Mouse (Mus musculus): ENCODE results near the gene Eif3a. TPM values are rescaled to one million over a fixed set of nuclear protein-coding genes. Genes with fewer than 3 reads are reported as not detected.

Gene Eif3a
- polyA plus RNA-seq, 2 experiments = 95.1 to 96.1 TPM

- peak within 1 kb of the TSS; percentile 51 for H3K9ac ChIP-seq (replicated peaks)
- TF ChIP-seq CTCF (IDR thresholded peaks at IDR 0.05; ENCODE audit: low read depth) (no peak), EP300 (IDR thresholded peaks at IDR 0.05; ENCODE audit: low read depth) (no peak)
- under 1% methylated on average over 58 of the region's 58 CpGs for WGBS (ENCODE audit: insufficient replicate concordance)
- H3K4me3 ChIP-seq (ENCODE audit: insufficient read depth in 1 of 2, low read depth in 2 of 2, low read length in 2 of 2) = peak within 1 kb of the TSS; percentile 50 to 70
- DNase-seq (ENCODE audit: low read depth in 3 of 3, low spot score in 3 of 3) (peak; percentile 71 to 78 (median 76)), ATAC-seq (ENCODE audit: insufficient read depth) (peak; percentile 90)
- H3K27ac ChIP-seq = no peak within 1 kb of the TSS
- H3K4me2 ChIP-seq (ENCODE audit: low read depth) = peak within 1 kb of the TSS; percentile 89
- H3K4me1 ChIP-seq (replicated peaks; ENCODE audit: control insufficient read depth in 2 of 2, insufficient read depth in 2 of 2, low read length in 1 of 2) = peaks cover 7 to 8% of the 10 kb centered on the region in 2 experiments
- H3K9me3 ChIP-seq (ENCODE audit: control insufficient read depth, low read length) = no peaks in the 10 kb centered on the region
- H3K36me3 ChIP-seq (replicated peaks; ENCODE audit: control insufficient read depth, insufficient read depth, low read depth) = peaks cover 5% of the 10 kb centered on the region
- H3K27me3 ChIP-seq (ENCODE audit: control insufficient read depth, insufficient read depth, low read length) = peaks cover 13% of the 10 kb centered on the region
Observed at GRCm38 (mm10) chr19:60755438-60756191, 34.8 kb downstream of the Eif3a start, which contains the start of gene Nanos1. Gene Nanos1, plus strand, starts transcription at chr19:60755987.

DNA sequence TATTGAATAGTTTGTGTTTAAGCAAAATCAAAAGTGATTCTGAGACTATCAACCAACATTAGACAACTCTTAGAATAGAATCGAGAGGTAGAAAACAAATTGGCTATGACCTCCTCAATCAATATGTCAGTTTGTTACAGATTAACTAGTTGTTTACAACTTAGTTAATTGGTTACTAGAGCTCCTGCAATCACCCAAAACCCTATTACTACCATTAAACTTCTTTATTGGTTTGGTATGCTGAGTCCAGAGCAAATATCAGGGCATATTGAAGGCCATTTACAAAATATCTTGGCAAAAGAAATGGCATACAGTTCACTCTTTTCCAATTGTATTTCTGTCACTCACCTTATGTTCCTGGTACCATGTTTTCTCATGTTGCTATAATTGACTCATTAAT lies 42.7 kb downstream of the Eif3a start:
- no peak overlapping the region for H3K4me2 ChIP-seq (ENCODE audit: low read depth)
- no peaks in the 10 kb centered on the region for H3K36me3 ChIP-seq (replicated peaks; ENCODE audit: control insufficient read depth, insufficient read depth, low read depth)
- H3K27ac ChIP-seq = no peak overlapping the region
- no peaks in the 10 kb centered on the region for H3K9me3 ChIP-seq (ENCODE audit: control insufficient read depth, low read length)
- no peaks in the 10 kb centered on the region; the same call in 1 of the 2 replicates for H3K27me3 ChIP-seq (ENCODE audit: control insufficient read depth, insufficient read depth, low read length)
- 69% methylated on average over 1 of the region's 1 CpGs for WGBS (ENCODE audit: insufficient replicate concordance)
- H3K9ac ChIP-seq (replicated peaks) = no peak overlapping the region
- ATAC-seq (ENCODE audit: insufficient read depth) (no peak), DNase-seq (ENCODE audit: low read depth in 3 of 3, low spot score in 3 of 3) (no peak)
- peaks cover 13 to 18% of the 10 kb centered on the region in 2 experiments for H3K4me1 ChIP-seq (replicated peaks; ENCODE audit: control insufficient read depth in 2 of 2, insufficient read depth in 2 of 2, low read length in 1 of 2)
- no peak overlapping the region for H3K4me3 ChIP-seq (ENCODE audit: insufficient read depth in 1 of 2, low read depth in 2 of 2, low read length in 2 of 2)
- TF ChIP-seq EP300 (IDR thresholded peaks at IDR 0.05; ENCODE audit: low read depth) = no peak
- TF ChIP-seq CTCF (IDR thresholded peaks at IDR 0.05; ENCODE audit: low read depth) = no peak

DNA sequence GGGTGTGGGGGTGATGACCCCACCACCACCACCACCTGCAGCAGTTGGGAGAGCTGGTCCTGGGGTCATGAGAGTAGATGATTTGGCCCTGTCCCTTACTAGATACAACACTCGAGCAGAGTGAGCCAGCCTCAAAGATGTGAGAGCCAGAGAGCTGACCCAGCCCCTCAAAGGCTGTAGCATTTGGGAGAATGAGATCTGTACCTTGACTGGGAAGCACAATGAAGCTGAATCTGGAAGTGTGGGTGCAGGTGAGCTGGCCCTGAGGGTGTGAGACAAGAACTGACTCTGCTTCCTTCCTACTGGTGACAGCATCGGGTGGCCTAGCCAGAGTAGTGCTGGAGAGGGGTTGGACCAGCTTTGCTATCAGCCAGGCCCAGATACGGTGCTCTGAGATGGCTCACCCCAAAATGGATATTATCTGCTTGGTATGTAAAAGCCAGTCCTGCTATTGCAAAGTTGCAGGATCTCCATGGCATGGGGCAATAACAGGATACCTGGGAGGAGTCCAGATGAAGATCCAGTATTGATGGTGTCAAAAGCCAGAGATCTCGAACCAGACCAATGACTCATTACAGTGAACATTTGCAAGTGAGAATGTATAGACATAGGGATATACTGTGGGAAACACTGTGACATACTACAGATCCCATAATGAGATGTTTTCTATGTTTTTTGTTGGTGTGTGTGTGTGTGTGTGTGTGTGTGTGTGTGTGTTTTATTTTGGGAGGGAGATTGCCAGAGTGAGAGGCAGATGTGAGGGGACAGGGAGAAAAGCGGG lies 46.5 kb downstream of the Eif3a start:
- Histone ChIP-seq H3K4me3 (ENCODE audit: insufficient read depth in 1 of 2, low read depth in 2 of 2, low read length in 2 of 2) (no peak overlapping the region), H3K36me3 (replicated peaks; ENCODE audit: control insufficient read depth, insufficient read depth, low read depth) (no peaks in the 10 kb centered on the region), H3K9me3 (ENCODE audit: control insufficient read depth, low read length) (no peaks in the 10 kb centered on the region), H3K4me1 (replicated peaks; ENCODE audit: control insufficient read depth in 2 of 2, insufficient read depth in 2 of 2, low read length in 1 of 2) (peaks cover 13 to 22% of the 10 kb centered on the region in 2 experiments), H3K27me3 (ENCODE audit: control insufficient read depth, insufficient read depth, low read length) (no peaks in the 10 kb centered on the region), H3K9ac (replicated peaks) (peak overlapping the region; percentile 39), H3K4me2 (ENCODE audit: low read depth) (peak overlapping the region; percentile 48), H3K27ac (peak overlapping the region; percentile 62)
- no peak for TF ChIP-seq CTCF (IDR thresholded peaks at IDR 0.05; ENCODE audit: low read depth)
- peak; percentile 84 for TF ChIP-seq EP300 (IDR thresholded peaks at IDR 0.05; ENCODE audit: low read depth)
- WGBS (ENCODE audit: insufficient replicate concordance) = 37% methylated on average over 5 of the region's 5 CpGs
- ATAC-seq (ENCODE audit: insufficient read depth) = peak; percentile 97
- peak; percentile 66 to 82 (median 73) for DNase-seq (ENCODE audit: low read depth in 3 of 3, low spot score in 3 of 3)

- no peak overlapping the region for H3K4me2 ChIP-seq (ENCODE audit: low read depth)
- H3K4me3 ChIP-seq (ENCODE audit: insufficient read depth in 1 of 2, low read depth in 2 of 2, low read length in 2 of 2) = no peak overlapping the region
- no peaks in the 10 kb centered on the region for H3K36me3 ChIP-seq (replicated peaks; ENCODE audit: control insufficient read depth, insufficient read depth, low read depth)
- TF ChIP-seq CTCF (IDR thresholded peaks at IDR 0.05; ENCODE audit: low read depth) (peak; percentile 34; the same call in 1 of the 2 replicates), EP300 (IDR thresholded peaks at IDR 0.05; ENCODE audit: low read depth) (no peak)
- H3K9me3 ChIP-seq (ENCODE audit: control insufficient read depth, low read length) = no peaks in the 10 kb centered on the region
- H3K9ac ChIP-seq (replicated peaks) = no peak overlapping the region
- H3K27me3 ChIP-seq (ENCODE audit: control insufficient read depth, insufficient read depth, low read length) = no peaks in the 10 kb centered on the region
- 30% methylated on average over 1 of the region's 1 CpGs for WGBS (ENCODE audit: insufficient replicate concordance)
- no peak for DNase-seq (ENCODE audit: low read depth in 3 of 3, low spot score in 3 of 3)
- no peak for ATAC-seq (ENCODE audit: insufficient read depth)
- H3K27ac ChIP-seq = no peak overlapping the region
- H3K4me1 ChIP-seq (replicated peaks; ENCODE audit: control insufficient read depth in 2 of 2, insufficient read depth in 2 of 2, low read length in 1 of 2) = peaks cover 13 to 22% of the 10 kb centered on the region in 2 experiments
Observed at GRCm38 (mm10) chr19:60740560-60740959, 49.9 kb downstream of the Eif3a start.

DNA sequence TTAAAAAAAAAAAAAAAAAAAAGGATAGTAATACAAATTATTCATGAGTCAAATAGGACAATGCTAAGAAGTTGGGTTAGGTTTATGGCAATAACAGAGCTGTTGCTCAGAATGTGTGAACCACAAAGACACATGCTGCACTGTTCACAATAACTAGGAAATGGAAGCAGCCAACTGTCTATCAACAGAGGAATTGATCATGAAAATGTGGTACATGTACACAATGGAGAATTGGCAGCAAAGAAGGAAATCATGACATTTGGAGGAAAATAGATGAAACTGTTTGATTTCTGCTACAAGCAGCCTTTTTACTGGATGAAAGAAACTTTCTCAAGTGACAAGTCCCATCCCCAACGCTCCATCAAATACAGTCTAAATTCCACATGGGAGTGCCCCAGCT lies 58.5 kb downstream of the Eif3a start:
- Histone ChIP-seq H3K4me2 (ENCODE audit: low read depth) (no peak overlapping the region), H3K9me3 (ENCODE audit: control insufficient read depth, low read length) (no peaks in the 10 kb centered on the region), H3K27ac (no peak overlapping the region), H3K4me3 (ENCODE audit: insufficient read depth in 1 of 2, low read depth in 2 of 2, low read length in 2 of 2) (no peak overlapping the region), H3K4me1 (replicated peaks; ENCODE audit: control insufficient read depth in 2 of 2, insufficient read depth in 2 of 2, low read length in 1 of 2) (peaks cover 0 to 4% of the 10 kb centered on the region in 2 experiments; a peak in 2 of 4 replicates), H3K9ac (replicated peaks) (no peak overlapping the region), H3K36me3 (replicated peaks; ENCODE audit: control insufficient read depth, insufficient read depth, low read depth) (no peaks in the 10 kb centered on the region), H3K27me3 (ENCODE audit: control insufficient read depth, insufficient read depth, low read length) (no peaks in the 10 kb centered on the region; the same call in 1 of the 2 replicates)
- WGBS (ENCODE audit: insufficient replicate concordance) = 67% methylated on average over 1 of the region's 1 CpGs
- ATAC-seq (ENCODE audit: insufficient read depth) (no peak), DNase-seq (ENCODE audit: low read depth in 3 of 3, low spot score in 3 of 3) (no peak)
- TF ChIP-seq EP300 (IDR thresholded peaks at IDR 0.05; ENCODE audit: low read depth) (no peak), CTCF (IDR thresholded peaks at IDR 0.05; ENCODE audit: low read depth) (no peak)

Data from liver, embryonic 14.5 days (tissue).